In the genomic region with DNA sequence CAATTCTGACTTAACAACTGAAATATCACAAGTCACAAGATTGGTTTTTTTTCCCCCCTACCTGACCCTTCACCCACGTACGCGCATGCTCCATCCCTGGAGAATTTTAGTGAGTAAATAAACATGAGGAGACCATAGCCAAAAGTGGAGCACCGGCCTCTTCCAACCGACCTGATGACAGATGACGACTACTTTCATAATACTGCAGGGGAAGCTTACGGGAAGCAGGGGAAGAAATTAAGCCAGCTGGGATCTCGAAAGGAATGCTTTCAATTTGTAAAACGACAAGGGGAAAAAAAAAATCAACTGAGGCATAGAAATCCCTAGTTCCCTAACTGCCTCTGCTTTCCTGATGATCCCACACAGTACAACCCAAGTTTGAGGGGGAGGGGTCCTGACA, we compare ENCODE assay signal across 9 mouse cellular contexts. TPM values are rescaled to one million over a fixed set of nuclear protein-coding genes. Genes with fewer than 3 reads are reported as not detected.
DNase-seq lines count a peak whose midpoint lies in the region; ATAC-seq lines count a peak whose summit lies in the region.
"Had no signal": no experiment of that assay in that cellular context is flagged by ENCODE, and none has a peak within 500 bp of the region (broad histone marks: within the 10 kb centered on the region; RNA-seq: fewer than 3 reads in every experiment).

No protein-coding gene starts in this region.

- no peaks in the 10 kb centered on the region for H3K36me3 ChIP-seq in forebrain, embryonic 11.5 days (ENCODE audit: control insufficient read depth, insufficient read depth, low read length)
- no peaks in the 10 kb centered on the region for H3K36me3 ChIP-seq in limb, embryonic 15.5 days
- no peaks in the 10 kb centered on the region for H3K36me3 ChIP-seq in stomach, embryonic 16.5 days (ENCODE audit: control insufficient read depth, insufficient read depth, low read length)

- H3K27me3 ChIP-seq in forebrain, embryonic 11.5 days (ENCODE audit: control insufficient read depth, insufficient read depth, low read length), result no peaks in the 10 kb centered on the region
- no peaks in the 10 kb centered on the region for H3K27me3 ChIP-seq in limb, embryonic 15.5 days
- no peaks in the 10 kb centered on the region for H3K27me3 ChIP-seq in stomach, embryonic 16.5 days (ENCODE audit: control insufficient read depth, insufficient read depth, low read length)

- DNase-seq in retina, embryonic 14.5 days (ENCODE audit: low spot score), result peak; percentile 15
- DNase-seq in retina, postnatal 1 day, result no peak
- DNase-seq in forebrain, embryonic 11.5 days (ENCODE audit: low spot score), result no peak
- DNase-seq in B cell, adult 2 months, result no peak
- no peak for DNase-seq in cerebellum, postnatal 14 days

- no peaks in the 10 kb centered on the region for H3K4me1 ChIP-seq in forebrain, embryonic 11.5 days (replicated peaks; ENCODE audit: control insufficient read depth, insufficient read depth, low read length)
- H3K4me1 ChIP-seq in limb, embryonic 15.5 days, result peaks cover 10% of the 10 kb centered on the region; the same call in 1 of the 2 replicates
- H3K4me1 ChIP-seq in stomach, embryonic 16.5 days (ENCODE audit: control insufficient read depth, insufficient read depth, low read length), result peaks cover 7% of the 10 kb centered on the region; the same call in 1 of the 2 replicates

- no peak overlapping the region for H3K27ac ChIP-seq in forebrain, embryonic 11.5 days (ENCODE audit: low read depth, low read length)
- no peak overlapping the region for H3K27ac ChIP-seq in limb, embryonic 15.5 days
- H3K27ac ChIP-seq in stomach, embryonic 16.5 days (ENCODE audit: low read length), result no peak overlapping the region

- peak overlapping the region; percentile 37; the same call in 1 of the 2 replicates for H3K9ac ChIP-seq in forebrain, embryonic 11.5 days (ENCODE audit: low read length)
- peak overlapping the region; percentile 39 for H3K9ac ChIP-seq in limb, embryonic 15.5 days
- H3K9ac ChIP-seq in stomach, embryonic 16.5 days (ENCODE audit: low read length), result peak overlapping the region; percentile 56

- no peaks in the 10 kb centered on the region for H3K9me3 ChIP-seq in forebrain, embryonic 11.5 days (ENCODE audit: control insufficient read depth, low read length)
- no peaks in the 10 kb centered on the region for H3K9me3 ChIP-seq in limb, embryonic 15.5 days
- H3K9me3 ChIP-seq in stomach, embryonic 16.5 days (replicated peaks; ENCODE audit: control insufficient read depth, low read length), result no peaks in the 10 kb centered on the region

- no peak for ATAC-seq in forebrain, embryonic 11.5 days (replicated peaks; ENCODE audit: low FRiP score)
- no peak for ATAC-seq in limb, embryonic 15.5 days (ENCODE audit: insufficient number of reproducible peaks, low FRiP score, low TSS enrichment, low read depth)
- no peak for ATAC-seq in stomach, embryonic 16.5 days (ENCODE audit: insufficient read depth, low FRiP score)
- no peak for ATAC-seq in cerebellum, adult (ENCODE audit: insufficient number of reproducible peaks, low FRiP score, low TSS enrichment)

- peak overlapping the region; percentile 72 for H3K4me2 ChIP-seq in forebrain, embryonic 11.5 days (ENCODE audit: low read depth, low read length, severe bottlenecking)
- peak overlapping the region; percentile 63 for H3K4me2 ChIP-seq in limb, embryonic 15.5 days
- H3K4me2 ChIP-seq in stomach, embryonic 16.5 days (ENCODE audit: low read depth, low read length), result peak overlapping the region; percentile 68

- WGBS in forebrain, embryonic 11.5 days, result 4% methylated on average over 9 of the region's 9 CpGs
- WGBS in limb, embryonic 15.5 days, result 0% methylated on average over 9 of the region's 9 CpGs
- under 1% methylated on average over 9 of the region's 9 CpGs for WGBS in stomach, embryonic 16.5 days

- H3K4me3 ChIP-seq in forebrain, embryonic 11.5 days (ENCODE audit: low read depth, low read length), result peak overlapping the region; percentile 84
- H3K4me3 ChIP-seq in limb, embryonic 15.5 days, result peak overlapping the region; percentile 72
- peak overlapping the region; percentile 98 for H3K4me3 ChIP-seq in stomach, embryonic 16.5 days (replicated peaks; ENCODE audit: low read length)

RNA-seq across cellular contexts. Expression of gene Ube4b, which starts 1.8 kb away (rescaled TPM):
- polyA plus RNA-seq in forebrain, embryonic 11.5 days (2014; fragmentation: Nextera tagmentation; extraction: Ambion mirVana), result 67.0 and 70.6 TPM in 2 replicates
- polyA plus RNA-seq in limb, embryonic 15.5 days (2015; fragmentation: Nextera tagmentation; extraction: Ambion mirVana), result 39.6 and 45.4 TPM in 2 replicates
- polyA plus RNA-seq in stomach, embryonic 16.5 days (2015; fragmentation: Nextera tagmentation; extraction: Ambion mirVana), result 32.7 and 33.5 TPM in 2 replicates

RNA-seq across cellular contexts. Expression of gene Rbp7, which starts 30.0 kb away (rescaled TPM):
- polyA plus RNA-seq in forebrain, embryonic 11.5 days (2014; fragmentation: Nextera tagmentation; extraction: Ambion mirVana), result not detected in 2 replicates
- polyA plus RNA-seq in limb, embryonic 15.5 days (2015; fragmentation: Nextera tagmentation; extraction: Ambion mirVana), result 1.0 and 1.5 TPM in 2 replicates
- polyA plus RNA-seq in stomach, embryonic 16.5 days (2015; fragmentation: Nextera tagmentation; extraction: Ambion mirVana), result 4.0 and 4.8 TPM in 2 replicates

RNA-seq across cellular contexts. Expression of gene Tmem274, which starts 52.4 kb away (rescaled TPM):
- 0.99 TPM in 1 of 2 replicates, not detected in the other for polyA plus RNA-seq in forebrain, embryonic 11.5 days (2014; fragmentation: Nextera tagmentation; extraction: Ambion mirVana)
- polyA plus RNA-seq in limb, embryonic 15.5 days (2015; fragmentation: Nextera tagmentation; extraction: Ambion mirVana), result not detected in 2 replicates
- polyA plus RNA-seq in stomach, embryonic 16.5 days (2015; fragmentation: Nextera tagmentation; extraction: Ambion mirVana), result 0.39 and 0.40 TPM in 2 replicates
- polyA plus RNA-seq: gonadal fat pad, adult 2 months had no signal
